Mouse (Mus musculus): ENCODE data around the gene Pcsk4.

GRCm38 (mm10) chr10:80344131-80344661, 14.9 kb upstream of the Pcsk4 start:
- TF ChIP-seq POLR2A (IDR thresholded peaks at IDR 0.05; ENCODE audit: borderline replicate concordance, low read depth, low read length): no peak
- TF ChIP-seq CTCF (IDR thresholded peaks at IDR 0.05; ENCODE audit: low read depth, low read length): no peak
